Mouse (Mus musculus): Measurements from ENCODE around the gene Tle4. TPM values are rescaled to one million over a fixed set of nuclear protein-coding genes. Genes with fewer than 3 reads are reported as not detected.

The Tle4 gene
- polyA plus RNA-seq, 1 experiment, result 5.4 TPM

DNA sequence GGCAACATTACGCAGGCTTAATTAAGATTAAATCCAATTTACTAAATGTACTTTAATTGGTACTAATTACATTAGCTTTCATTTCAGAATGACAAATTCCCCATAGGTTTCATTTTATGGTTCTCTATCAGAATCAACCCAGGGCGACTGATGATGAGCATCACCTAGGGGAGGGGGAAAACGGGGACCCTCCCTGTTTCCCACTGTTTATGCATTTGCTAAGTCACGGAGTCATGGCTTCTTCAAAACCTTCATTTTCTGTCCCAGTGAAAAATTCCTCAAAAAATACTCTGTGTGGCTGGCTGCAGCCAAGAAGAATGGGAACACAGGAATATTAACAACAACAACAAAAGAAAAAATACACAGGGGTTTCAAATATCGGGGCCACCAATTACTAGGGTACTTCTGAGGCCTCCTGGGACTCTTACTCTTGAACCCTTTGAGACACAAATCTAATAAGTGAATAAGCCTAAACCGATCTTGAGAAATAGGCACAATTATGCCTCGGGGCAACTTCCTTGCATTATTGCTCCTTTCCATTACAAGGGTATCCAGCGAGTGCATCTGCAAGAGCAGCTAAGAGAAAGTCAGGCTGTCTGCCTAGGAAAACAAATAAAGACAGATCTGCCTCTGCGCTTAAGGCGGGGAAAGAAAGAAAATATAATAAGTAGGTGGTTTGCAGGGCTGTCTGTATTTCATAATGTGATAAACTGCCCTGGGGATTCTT, 5.9 kb downstream of the Tle4 start:
- peaks cover 24% of the 10 kb centered on the region for H3K4me1 ChIP-seq
- TF ChIP-seq FLI1 (IDR thresholded peaks at IDR 0.05; ENCODE audit: low read length) (no peak), GATA1 (IDR thresholded peaks at IDR 0.05; ENCODE audit: borderline replicate concordance, low read length) (no peak)
- H3K9me3 ChIP-seq, result no peaks in the 10 kb centered on the region
- no peak overlapping the region for H3K4me3 ChIP-seq (replicated peaks)
- peaks cover 67% of the 10 kb centered on the region for H3K36me3 ChIP-seq (replicated peaks; ENCODE audit: low read length)
- H3K27me3 ChIP-seq (replicated peaks), result no peaks in the 10 kb centered on the region

DNA sequence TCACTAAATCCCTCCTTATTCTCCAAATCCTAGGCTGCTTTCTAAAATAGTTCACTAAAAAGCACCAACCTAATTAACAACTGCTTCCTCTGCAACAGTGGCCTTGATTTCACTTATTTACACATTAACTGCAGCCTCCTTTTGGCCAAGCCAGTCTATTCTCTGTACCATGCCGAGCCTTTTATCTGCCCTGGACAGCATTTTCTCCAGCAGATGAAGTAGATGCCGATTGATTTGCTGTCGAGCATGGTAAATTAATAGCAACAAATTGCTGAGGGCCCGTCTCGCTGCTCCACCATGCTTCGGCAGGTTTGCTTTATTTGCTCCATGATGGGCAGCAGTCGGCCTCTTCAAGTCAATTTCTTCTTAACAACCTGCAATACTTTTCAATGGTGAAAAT, 7.7 kb downstream of the Tle4 start:
- TF ChIP-seq FLI1 (IDR thresholded peaks at IDR 0.05; ENCODE audit: low read length), result no peak
- TF ChIP-seq GATA1 (IDR thresholded peaks at IDR 0.05; ENCODE audit: borderline replicate concordance, low read length), result no peak
- Histone ChIP-seq H3K4me3 (replicated peaks) (no peak overlapping the region), H3K9me3 (no peaks in the 10 kb centered on the region), H3K27me3 (replicated peaks) (no peaks in the 10 kb centered on the region), H3K36me3 (replicated peaks; ENCODE audit: low read length) (peaks cover 63% of the 10 kb centered on the region), H3K4me1 (peaks cover 35% of the 10 kb centered on the region)

DNA sequence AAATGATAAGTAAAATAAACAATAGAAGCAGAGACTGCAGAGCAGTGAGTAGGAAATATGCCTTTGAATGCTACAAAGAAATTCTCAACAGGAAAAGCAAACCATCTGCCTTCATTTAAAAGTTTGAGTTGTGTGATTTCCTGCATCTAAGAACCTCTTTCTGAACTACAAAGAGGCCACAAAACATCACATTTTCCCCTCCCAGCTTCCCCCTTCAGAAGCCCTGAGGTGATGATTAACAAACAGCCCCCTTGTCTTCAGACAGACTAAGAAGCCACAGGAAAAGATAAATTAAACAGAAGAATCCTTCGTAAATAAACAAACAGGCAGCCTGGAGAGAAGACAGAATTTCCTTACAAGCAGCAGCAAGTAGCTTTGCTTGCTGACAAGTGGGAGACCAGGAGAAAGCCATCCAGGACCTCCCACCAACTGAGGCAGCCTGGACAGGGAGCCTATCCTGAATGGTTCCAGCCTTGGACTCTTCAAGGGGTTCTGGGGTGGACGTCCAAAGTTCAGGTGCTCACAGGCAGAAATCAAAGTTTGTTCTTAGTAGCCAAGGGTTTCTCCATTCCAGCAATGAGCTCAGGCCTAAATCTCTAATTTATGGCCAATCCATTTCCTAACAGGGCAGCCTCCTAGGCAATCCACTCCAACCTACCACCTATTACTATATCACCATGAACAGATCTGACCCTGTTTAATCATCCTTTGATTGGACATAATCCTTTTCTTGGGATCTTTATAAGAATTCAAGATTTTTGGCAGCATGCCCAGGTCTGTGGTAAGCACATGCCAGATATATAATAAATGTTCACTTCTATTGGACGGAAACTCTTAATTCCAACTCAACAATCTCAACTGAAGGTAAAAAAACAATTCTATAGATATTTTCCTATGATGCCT, 9.4 kb downstream of the Tle4 start:
- H3K4me1 ChIP-seq, result peaks cover 40% of the 10 kb centered on the region
- TF ChIP-seq FLI1 (IDR thresholded peaks at IDR 0.05; ENCODE audit: low read length) (no peak), GATA1 (IDR thresholded peaks at IDR 0.05; ENCODE audit: borderline replicate concordance, low read length) (no peak)
- H3K9me3 ChIP-seq, result no peaks in the 10 kb centered on the region
- H3K4me3 ChIP-seq (replicated peaks), result no peak overlapping the region
- H3K36me3 ChIP-seq (replicated peaks; ENCODE audit: low read length), result peaks cover 50% of the 10 kb centered on the region
- no peaks in the 10 kb centered on the region for H3K27me3 ChIP-seq (replicated peaks)

DNA sequence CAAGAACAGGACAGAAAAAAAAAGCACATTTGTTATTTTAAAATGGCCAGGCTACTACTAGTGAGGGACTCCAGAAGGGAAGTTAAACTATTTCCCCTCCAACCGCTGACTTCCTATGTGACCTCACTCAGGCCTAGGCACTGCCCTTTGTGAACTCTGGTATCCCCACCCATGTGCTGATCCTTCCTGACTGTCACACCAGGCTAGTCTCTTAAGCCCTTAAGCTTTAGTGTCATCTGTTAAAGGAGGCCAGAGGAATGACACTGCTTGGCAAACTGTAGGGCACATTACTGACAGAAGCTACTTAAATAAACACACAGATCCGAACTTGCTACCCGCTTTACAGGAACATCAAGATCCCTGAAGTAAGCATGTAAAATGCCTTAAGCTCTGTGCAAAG, 11.7 kb downstream of the Tle4 start:
- Histone ChIP-seq H3K27me3 (replicated peaks) (no peaks in the 10 kb centered on the region), H3K4me1 (peaks cover 40% of the 10 kb centered on the region), H3K36me3 (replicated peaks; ENCODE audit: low read length) (peaks cover 44% of the 10 kb centered on the region), H3K9me3 (no peaks in the 10 kb centered on the region), H3K4me3 (replicated peaks) (peak overlapping the region; percentile 83)
- TF ChIP-seq FLI1 (IDR thresholded peaks at IDR 0.05; ENCODE audit: low read length) (no peak), GATA1 (IDR thresholded peaks at IDR 0.05; ENCODE audit: borderline replicate concordance, low read length) (no peak)

DNA sequence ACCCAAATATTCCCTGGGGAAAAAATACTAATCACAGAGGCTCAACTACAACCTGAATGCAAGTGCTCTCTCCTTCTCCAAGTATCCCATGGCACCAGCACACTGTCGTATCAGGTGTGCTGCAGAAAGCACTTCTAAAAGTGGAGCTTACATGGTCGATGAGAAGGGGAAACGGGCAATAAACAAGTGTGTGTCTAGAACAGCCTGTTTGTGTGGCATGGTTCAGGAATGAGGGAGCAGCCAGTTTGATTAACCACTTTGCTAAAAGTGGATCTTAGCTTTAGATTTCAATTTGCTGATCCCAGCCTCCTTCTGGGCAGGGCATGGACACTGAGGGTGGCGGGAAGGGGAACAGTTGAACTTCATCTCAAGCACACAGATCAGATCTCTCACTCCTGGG, 12.1 kb downstream of the Tle4 start:
- H3K9me3 ChIP-seq, result no peaks in the 10 kb centered on the region
- H3K36me3 ChIP-seq (replicated peaks; ENCODE audit: low read length), result peaks cover 44% of the 10 kb centered on the region
- peaks cover 40% of the 10 kb centered on the region for H3K4me1 ChIP-seq
- TF ChIP-seq FLI1 (IDR thresholded peaks at IDR 0.05; ENCODE audit: low read length) (no peak), GATA1 (IDR thresholded peaks at IDR 0.05; ENCODE audit: borderline replicate concordance, low read length) (no peak)
- H3K27me3 ChIP-seq (replicated peaks), result no peaks in the 10 kb centered on the region
- H3K4me3 ChIP-seq (replicated peaks), result peak overlapping the region; percentile 83

DNA sequence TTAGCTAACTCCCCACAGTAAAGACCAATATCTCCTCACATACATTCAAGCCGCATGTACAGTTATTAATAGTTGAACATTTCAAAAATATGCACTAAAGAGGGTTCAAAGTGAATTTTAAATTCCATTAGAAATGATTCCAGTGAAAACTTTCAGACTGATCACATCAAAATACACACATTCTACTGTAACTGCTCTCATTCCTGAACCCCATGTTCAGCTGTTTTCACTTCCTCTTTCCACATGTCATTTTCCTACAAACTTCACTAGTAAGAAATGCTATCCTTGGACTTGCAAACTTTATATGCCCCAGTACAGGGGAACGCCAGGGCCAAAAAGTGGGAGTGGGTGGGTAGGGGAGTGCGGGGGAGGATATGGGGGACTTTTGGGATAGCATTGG, 12.6 kb downstream of the Tle4 start:
- TF ChIP-seq FLI1 (IDR thresholded peaks at IDR 0.05; ENCODE audit: low read length) (no peak), GATA1 (IDR thresholded peaks at IDR 0.05; ENCODE audit: borderline replicate concordance, low read length) (no peak)
- Histone ChIP-seq H3K4me3 (replicated peaks) (no peak overlapping the region), H3K36me3 (replicated peaks; ENCODE audit: low read length) (peaks cover 42% of the 10 kb centered on the region), H3K27me3 (replicated peaks) (no peaks in the 10 kb centered on the region), H3K4me1 (peaks cover 40% of the 10 kb centered on the region), H3K9me3 (no peaks in the 10 kb centered on the region)

DNA sequence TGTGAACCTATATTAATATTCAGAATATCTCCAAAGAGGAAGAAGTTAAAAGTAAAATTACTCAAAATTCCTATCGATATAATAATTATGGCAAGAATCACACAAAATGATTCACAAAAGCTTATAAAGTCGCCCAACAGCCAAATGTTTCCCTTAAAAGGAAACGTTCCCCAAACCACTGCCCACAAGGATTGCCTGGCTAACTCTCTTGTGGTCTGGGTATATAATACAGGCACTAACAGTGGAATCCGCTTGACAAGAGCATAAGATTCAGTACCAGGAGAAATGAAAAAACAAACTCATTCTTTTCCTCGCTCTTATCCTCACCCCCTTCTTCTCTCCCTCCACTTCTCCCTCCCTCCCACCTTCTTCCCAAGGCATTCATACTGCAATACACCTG, 19.2 kb downstream of the Tle4 start:
- peaks cover 23% of the 10 kb centered on the region for H3K36me3 ChIP-seq (replicated peaks; ENCODE audit: low read length)
- H3K9me3 ChIP-seq, result no peaks in the 10 kb centered on the region
- TF ChIP-seq FLI1 (IDR thresholded peaks at IDR 0.05; ENCODE audit: low read length), result no peak
- TF ChIP-seq GATA1 (IDR thresholded peaks at IDR 0.05; ENCODE audit: borderline replicate concordance, low read length), result no peak
- H3K27me3 ChIP-seq (replicated peaks), result no peaks in the 10 kb centered on the region
- H3K4me3 ChIP-seq (replicated peaks), result no peak overlapping the region
- H3K4me1 ChIP-seq, result peaks cover 46% of the 10 kb centered on the region

DNA sequence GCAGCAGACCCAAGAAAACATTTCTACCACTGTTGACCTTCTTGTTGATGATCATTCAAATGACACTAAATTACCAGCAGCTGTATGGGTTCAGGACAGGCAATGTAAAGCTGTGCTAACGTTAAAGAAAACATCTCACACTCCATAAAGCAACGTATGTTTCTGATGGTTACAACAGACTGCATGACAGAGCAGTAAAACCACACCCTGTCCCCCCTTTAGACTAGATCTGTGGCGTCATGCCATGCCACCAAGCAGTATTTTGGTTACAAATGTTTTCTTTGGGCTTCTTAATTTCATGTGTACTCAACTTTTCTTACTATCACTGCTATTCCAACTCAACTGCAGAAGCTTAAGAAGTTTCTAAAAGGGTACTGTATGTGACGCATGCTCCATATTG, 19.8 kb downstream of the Tle4 start:
- Histone ChIP-seq H3K36me3 (replicated peaks; ENCODE audit: low read length) (peaks cover 23% of the 10 kb centered on the region), H3K9me3 (no peaks in the 10 kb centered on the region), H3K4me3 (replicated peaks) (peak overlapping the region; percentile 40), H3K4me1 (peaks cover 47% of the 10 kb centered on the region), H3K27me3 (replicated peaks) (no peaks in the 10 kb centered on the region)
- TF ChIP-seq GATA1 (IDR thresholded peaks at IDR 0.05; ENCODE audit: borderline replicate concordance, low read length), result no peak
- no peak for TF ChIP-seq FLI1 (IDR thresholded peaks at IDR 0.05; ENCODE audit: low read length)

DNA sequence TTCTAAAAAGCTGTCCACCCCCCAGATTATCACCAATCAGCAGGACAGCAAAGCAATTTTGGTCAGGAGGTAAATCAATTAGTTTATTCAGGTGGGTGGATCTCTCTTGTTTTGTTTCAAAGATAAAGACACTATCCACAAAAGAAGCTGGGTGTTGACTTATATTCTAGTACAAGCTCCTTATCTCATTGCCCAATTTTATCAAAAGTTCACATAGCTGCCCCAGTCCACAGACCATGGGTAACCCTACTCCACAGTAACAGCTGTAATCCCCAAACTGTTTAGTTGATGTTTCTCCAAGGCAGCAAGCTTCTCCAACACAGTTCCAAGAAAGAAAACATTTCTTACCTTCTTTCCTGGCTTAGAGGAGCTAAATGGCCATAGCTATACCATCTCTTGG, 21.5 kb downstream of the Tle4 start:
- no peaks in the 10 kb centered on the region for H3K9me3 ChIP-seq
- no peak overlapping the region for H3K4me3 ChIP-seq (replicated peaks)
- H3K36me3 ChIP-seq (replicated peaks; ENCODE audit: low read length), result peaks cover 13% of the 10 kb centered on the region
- no peaks in the 10 kb centered on the region for H3K27me3 ChIP-seq (replicated peaks)
- H3K4me1 ChIP-seq, result peaks cover 48% of the 10 kb centered on the region
- TF ChIP-seq FLI1 (IDR thresholded peaks at IDR 0.05; ENCODE audit: low read length) (no peak), GATA1 (IDR thresholded peaks at IDR 0.05; ENCODE audit: borderline replicate concordance, low read length) (no peak)

DNA sequence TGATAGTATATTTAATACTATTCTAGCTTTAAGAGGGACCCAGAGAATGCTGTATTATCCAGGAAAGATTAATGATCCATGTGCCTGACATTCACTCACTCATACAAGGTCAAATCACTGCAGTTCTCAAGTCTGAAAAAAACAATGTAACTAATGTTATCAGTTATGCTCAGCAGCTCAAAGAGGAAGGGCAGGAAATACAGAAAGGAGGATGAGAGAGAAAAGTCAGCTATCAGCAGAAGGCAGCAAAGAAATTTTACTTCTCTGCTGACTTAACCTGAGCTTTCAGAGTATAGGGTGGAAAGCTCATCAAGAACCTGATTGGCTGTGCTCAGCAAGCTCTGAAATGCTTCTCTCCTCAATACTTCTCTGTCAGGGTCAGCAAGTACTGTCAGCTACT, 29.0 kb downstream of the Tle4 start:
- Histone ChIP-seq H3K9me3 (no peaks in the 10 kb centered on the region), H3K27me3 (replicated peaks) (no peaks in the 10 kb centered on the region), H3K36me3 (replicated peaks; ENCODE audit: low read length) (peaks cover 5% of the 10 kb centered on the region), H3K4me3 (replicated peaks) (no peak overlapping the region), H3K4me1 (peaks cover 24% of the 10 kb centered on the region)
- TF ChIP-seq GATA1 (IDR thresholded peaks at IDR 0.05; ENCODE audit: borderline replicate concordance, low read length), result no peak
- no peak for TF ChIP-seq FLI1 (IDR thresholded peaks at IDR 0.05; ENCODE audit: low read length)

Measured in megakaryocyte, embryonic 14.5 days (primary cell).